Mouse (Mus musculus) heart, embryonic 16.5 days (tissue): ENCODE data around the gene Rpia. TPM values are rescaled to one million over a fixed set of nuclear protein-coding genes. Genes with fewer than 3 reads are reported as not detected.
A peak's percentile ranks its signal among the peaks of the same experiment; 100 is the strongest.

Experiments
- ATAC-seq: fragments of 200-750 bp; cut with Nextera tagmentation; replicated peaks from 2 replicates; pipeline ENCODE4 v1.8.0; 2017; ENCODE audit warnings: moderate number of reproducible peaks; ENCODE audit not compliant: insufficient read depth, low FRiP score; ENCODE audit errors: extremely low read depth
- H3K27ac ChIP-seq: fragments of 300-500 bp; sonication (generic); 2 replicates; pipeline ENCODE4 v1.5.1; 2014; ENCODE audit warnings: mild to moderate bottlenecking, low read length, control low read depth, moderate library complexity
- H3K27me3 ChIP-seq: fragments of 300-500 bp; sonication (generic); 2 replicates; pipeline ENCODE4 v1.6.1; 2014; ENCODE audit warnings: low read length, mixed read lengths; ENCODE audit not compliant: control insufficient read depth, insufficient read depth
- H3K36me3 ChIP-seq: fragments of 300-500 bp; sonication (generic); 2 replicates; pipeline ENCODE4 v1.6.1; 2014; ENCODE audit not compliant: control insufficient read depth, insufficient read depth
- H3K4me1 ChIP-seq: fragments of 300-500 bp; sonication (generic); 2 replicates; pipeline ENCODE4 v1.6.1; 2014; ENCODE audit warnings: low read length, mixed read lengths; ENCODE audit not compliant: control insufficient read depth, insufficient read depth
- H3K4me2 ChIP-seq: fragments of 300-500 bp; sonication (generic); 2 replicates; pipeline ENCODE4 v1.6.1; 2014; ENCODE audit warnings: low read depth, mild to moderate bottlenecking, control low read depth, low read length
- H3K4me3 ChIP-seq: fragments of 300-500 bp; sonication (generic); 2 replicates; pipeline ENCODE4 v1.5.1; 2014; ENCODE audit warnings: mild to moderate bottlenecking, control low read depth, low read length
- H3K9ac ChIP-seq: fragments of 300-500 bp; sonication (generic); 2 replicates; pipeline ENCODE4 v1.6.1; 2014; ENCODE audit warnings: low read length, control low read depth
- H3K9me3 ChIP-seq: fragments of 300-500 bp; sonication (generic); replicated peaks from 2 replicates; pipeline ENCODE4 v1.6.1; 2016; ENCODE audit warnings: low read length; ENCODE audit not compliant: control insufficient read depth
- WGBS: fragments of 180-500 bp; shearing (Covaris S2); extraction: QIAGEN DNeasy Blood & Tissue Kit; methylation state at CpG from one replicate; pipeline ENCODE4 v1.1.7; 2014; 5-methylcytosine and 5-hydroxymethylcytosine counted together
- polyA plus RNA-seq: library from polyadenylated mRNA; unstranded; fragments of >200 nt; fragmentation: Nextera tagmentation; extraction: Ambion mirVana; gene quantifications from 2 replicates; pipeline ENCODE4 v1.2.1, GENCODE M21; 2015

Gene Rpia
- polyA plus RNA-seq, 1 experiment from 2014 or later: 1.6 TPM

GRCm38 (mm10) chr6:70773769-70774168 lies 18.3 kb downstream of the Rpia start:
- 68% methylated on average over 5 of the region's 5 CpGs for WGBS
- H3K4me1 ChIP-seq: no peaks in the 10 kb centered on the region
- no peak overlapping the region for H3K4me2 ChIP-seq
- no peak overlapping the region for H3K27ac ChIP-seq
- no peak overlapping the region for H3K9ac ChIP-seq
- no peaks in the 10 kb centered on the region for H3K27me3 ChIP-seq
- peaks cover 18% of the 10 kb centered on the region for H3K36me3 ChIP-seq
- H3K4me3 ChIP-seq: no peak overlapping the region
- no peak for ATAC-seq
- H3K9me3 ChIP-seq: no peaks in the 10 kb centered on the region

- H3K4me2 ChIP-seq: no peak overlapping the region
- 33% methylated on average over 6 of the region's 6 CpGs for WGBS
- no peaks in the 10 kb centered on the region for H3K4me1 ChIP-seq
- H3K36me3 ChIP-seq: peaks cover 38% of the 10 kb centered on the region
- no peak overlapping the region for H3K4me3 ChIP-seq
- peak; percentile 60; the same call in 1 of the 2 replicates for ATAC-seq
- H3K9me3 ChIP-seq: no peaks in the 10 kb centered on the region
- H3K9ac ChIP-seq: no peak overlapping the region
- no peaks in the 10 kb centered on the region for H3K27me3 ChIP-seq
- H3K27ac ChIP-seq: no peak overlapping the region
These were observed 23.3 kb downstream of the Rpia start for GRCm38 (mm10) chr6:70768769-70769168.

- no peak for ATAC-seq
- Histone ChIP-seq H3K4me3 (no peak overlapping the region), H3K27me3 (no peaks in the 10 kb centered on the region), H3K4me2 (no peak overlapping the region), H3K36me3 (peaks cover 28% of the 10 kb centered on the region), H3K27ac (no peak overlapping the region), H3K4me1 (no peaks in the 10 kb centered on the region), H3K9ac (no peak overlapping the region), H3K9me3 (no peaks in the 10 kb centered on the region)
- 89% methylated on average over 8 of the region's 8 CpGs for WGBS
These were observed 27.0 kb downstream of the Rpia start for GRCm38 (mm10) chr6:70765076-70765475.

GRCm38 (mm10) chr6:70764551-70764950 lies 27.5 kb downstream of the Rpia start:
- Histone ChIP-seq H3K4me2 (no peak overlapping the region), H3K36me3 (peaks cover 24% of the 10 kb centered on the region), H3K27ac (no peak overlapping the region), H3K4me3 (no peak overlapping the region), H3K4me1 (no peaks in the 10 kb centered on the region), H3K27me3 (no peaks in the 10 kb centered on the region), H3K9ac (no peak overlapping the region), H3K9me3 (0 out of 2 replicates have a peak, but pooled peaks cover 2% of the 10 kb centered on the region)
- no peak for ATAC-seq
- 79% methylated on average over 5 of the region's 5 CpGs for WGBS

DNA sequence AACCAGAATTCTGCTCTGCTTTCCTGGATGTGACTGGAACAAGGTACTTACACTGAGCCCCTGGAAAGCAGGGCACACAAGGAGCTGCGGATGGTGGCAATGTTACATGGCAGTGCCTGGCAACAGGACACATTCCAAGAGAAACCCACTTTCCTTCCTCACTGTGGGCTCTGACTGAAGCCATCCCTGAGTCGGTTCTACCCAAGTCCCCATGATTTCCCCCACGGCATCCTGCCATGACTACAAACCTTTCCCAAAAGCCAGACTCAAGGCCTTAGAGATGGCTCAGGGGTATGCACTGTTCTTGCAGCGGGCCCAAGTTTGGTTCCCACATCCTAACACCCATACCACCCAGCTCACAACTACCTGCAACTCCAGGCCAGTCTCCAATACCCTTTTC lies 28.2 kb downstream of the Rpia start:
- H3K27me3 ChIP-seq: no peaks in the 10 kb centered on the region
- H3K4me2 ChIP-seq: no peak overlapping the region
- H3K4me3 ChIP-seq: no peak overlapping the region
- H3K27ac ChIP-seq: no peak overlapping the region
- H3K36me3 ChIP-seq: peaks cover 22% of the 10 kb centered on the region
- H3K9ac ChIP-seq: no peak overlapping the region
- H3K4me1 ChIP-seq: no peaks in the 10 kb centered on the region
- WGBS: 87% methylated on average over 4 of the region's 4 CpGs
- 0 out of 2 replicates have a peak, but pooled peaks cover 2% of the 10 kb centered on the region for H3K9me3 ChIP-seq
- ATAC-seq: no peak

GRCm38 (mm10) chr6:70762659-70763058 lies 29.4 kb downstream of the Rpia start:
- H3K9ac ChIP-seq: no peak overlapping the region
- H3K27me3 ChIP-seq: no peaks in the 10 kb centered on the region
- peaks cover 16% of the 10 kb centered on the region for H3K36me3 ChIP-seq
- H3K4me3 ChIP-seq: no peak overlapping the region
- H3K27ac ChIP-seq: no peak overlapping the region
- H3K4me1 ChIP-seq: no peaks in the 10 kb centered on the region
- 77% methylated on average over 6 of the region's 6 CpGs for WGBS
- no peak overlapping the region for H3K4me2 ChIP-seq
- no peak for ATAC-seq
- H3K9me3 ChIP-seq: 0 out of 2 replicates have a peak, but pooled peaks cover 2% of the 10 kb centered on the region

DNA sequence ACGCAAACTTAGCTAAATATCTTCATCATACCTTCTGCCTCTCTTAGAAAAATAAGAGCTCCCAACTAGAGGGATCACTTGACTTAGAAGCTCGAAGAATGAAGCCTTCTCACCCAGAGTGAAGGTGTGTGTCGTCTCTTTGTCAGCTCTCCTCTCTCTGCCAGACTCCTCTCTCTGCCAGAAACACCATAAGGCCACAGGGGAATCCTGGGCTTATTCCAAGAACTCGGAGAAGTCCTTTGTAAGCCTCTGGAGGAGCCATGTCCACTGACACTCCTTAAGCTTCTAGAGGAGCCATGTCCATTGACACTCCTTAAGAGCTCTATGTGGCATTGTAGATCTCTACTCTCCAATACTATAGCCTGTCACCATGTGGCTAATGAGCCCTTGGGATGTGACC lies 31.1 kb downstream of the Rpia start:
- H3K9me3 ChIP-seq: 0 out of 2 replicates have a peak, but pooled peaks cover 2% of the 10 kb centered on the region
- 67% methylated on average over 4 of the region's 4 CpGs for WGBS
- H3K4me1 ChIP-seq: no peaks in the 10 kb centered on the region
- ATAC-seq: no peak
- H3K4me3 ChIP-seq: no peak overlapping the region
- H3K4me2 ChIP-seq: no peak overlapping the region
- H3K36me3 ChIP-seq: peaks cover 9% of the 10 kb centered on the region
- H3K27ac ChIP-seq: no peak overlapping the region
- no peaks in the 10 kb centered on the region for H3K27me3 ChIP-seq
- H3K9ac ChIP-seq: no peak overlapping the region

GRCm38 (mm10) chr6:70754833-70755232 lies 37.2 kb downstream of the Rpia start:
- no peak overlapping the region for H3K4me2 ChIP-seq
- no peaks in the 10 kb centered on the region for H3K4me1 ChIP-seq
- WGBS: 87% methylated on average over 10 of the region's 10 CpGs
- no peaks in the 10 kb centered on the region for H3K9me3 ChIP-seq
- H3K36me3 ChIP-seq: no peaks in the 10 kb centered on the region
- no peak for ATAC-seq
- no peaks in the 10 kb centered on the region for H3K27me3 ChIP-seq
- no peak overlapping the region for H3K4me3 ChIP-seq
- H3K27ac ChIP-seq: no peak overlapping the region
- H3K9ac ChIP-seq: no peak overlapping the region

DNA sequence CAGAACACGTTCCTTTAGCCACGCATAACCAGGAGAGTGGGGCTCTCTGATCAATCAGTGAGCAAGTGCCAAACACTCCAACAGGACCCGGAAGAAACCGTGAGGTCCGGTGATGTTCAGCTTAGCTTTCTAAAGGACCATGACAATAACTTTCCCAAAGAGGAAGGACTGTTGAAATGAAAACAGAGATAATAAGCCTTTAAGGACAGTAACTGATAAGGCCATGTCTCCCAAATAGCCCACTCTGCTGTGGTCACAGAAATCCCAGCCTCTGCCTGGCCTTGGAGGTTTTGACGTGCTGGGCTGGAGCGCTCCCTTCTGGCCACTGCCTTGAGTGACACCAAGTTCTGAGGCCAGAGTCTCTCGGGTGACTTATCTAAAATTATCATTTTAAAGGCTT lies 39.7 kb downstream of the Rpia start:
- Histone ChIP-seq H3K27ac (no peak overlapping the region), H3K4me3 (no peak overlapping the region), H3K36me3 (no peaks in the 10 kb centered on the region), H3K9ac (no peak overlapping the region), H3K4me2 (no peak overlapping the region), H3K4me1 (no peaks in the 10 kb centered on the region), H3K27me3 (no peaks in the 10 kb centered on the region), H3K9me3 (no peaks in the 10 kb centered on the region)
- ATAC-seq: no peak
- WGBS: 23% methylated on average over 8 of the region's 8 CpGs

DNA sequence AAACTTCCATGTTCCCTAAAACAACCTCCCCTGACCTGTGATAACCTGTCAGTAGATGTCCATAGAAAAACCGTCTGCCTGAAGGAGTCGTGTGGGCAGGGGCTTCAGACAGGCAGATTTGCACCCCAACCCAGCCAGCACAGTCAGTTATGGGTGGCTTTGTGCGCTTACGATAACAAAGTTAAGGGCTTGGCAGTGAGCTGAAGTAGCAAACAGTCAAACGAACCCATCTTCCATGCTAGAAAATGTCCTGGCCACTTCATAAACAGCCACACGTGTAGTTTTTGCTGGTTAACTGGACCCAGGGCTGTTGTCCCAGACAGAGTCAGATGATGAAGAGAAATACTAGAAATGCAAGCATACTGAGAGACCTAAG lies 40.1 kb downstream of the Rpia start:
- H3K4me1 ChIP-seq: no peaks in the 10 kb centered on the region
- no peaks in the 10 kb centered on the region for H3K27me3 ChIP-seq
- H3K4me3 ChIP-seq: no peak overlapping the region
- H3K9ac ChIP-seq: no peak overlapping the region
- no peaks in the 10 kb centered on the region for H3K9me3 ChIP-seq
- 60% methylated on average over 6 of the region's 6 CpGs for WGBS
- ATAC-seq: no peak
- no peak overlapping the region for H3K27ac ChIP-seq
- H3K36me3 ChIP-seq: no peaks in the 10 kb centered on the region
- no peak overlapping the region for H3K4me2 ChIP-seq
